Mouse (Mus musculus) CH12.LX (cell line): ENCODE measurements around the gene Xrcc4. TPM values are rescaled to one million over a fixed set of nuclear protein-coding genes. Genes with fewer than 3 reads are reported as not detected.

Experiments used
- DNase-seq: peaks from one replicate; pipeline ENCODE4 v3.0.0-alpha.2; 2013; ENCODE audit errors: extremely low read depth
- H3K27ac ChIP-seq: 2 replicates; pipeline ENCODE4 v1.5.1; 2012; ENCODE audit warnings: low read depth, mild to moderate bottlenecking, control low read depth, moderate library complexity; ENCODE audit not compliant: insufficient read depth
- H3K27me3 ChIP-seq: replicated peaks from 2 replicates; pipeline ENCODE3; 2012; ENCODE audit warnings: inconsistent platforms
- H3K36me3 ChIP-seq, 2 experiments: replicated peaks in 1 of 2; 2 replicates each; pipeline versions ENCODE3 to v1.6.1; 2012; ENCODE audit warnings: inconsistent platforms in 1 of 2, low read length in 1 of 2, mild to moderate bottlenecking in 1 of 2, mixed read lengths in 1 of 2, moderate library complexity in 1 of 2; ENCODE audit not compliant: control insufficient read depth in 1 of 2, insufficient read depth in 1 of 2
- H3K4me1 ChIP-seq, 2 experiments: 2 replicates each; pipeline ENCODE4 v1.6.1; 2012; ENCODE audit warnings: inconsistent platforms in 1 of 2, moderate library complexity in 1 of 2; ENCODE audit not compliant: insufficient read depth in 2 of 2, control insufficient read depth in 1 of 2
- H3K4me2 ChIP-seq: 2 replicates; pipeline ENCODE4 v1.6.1; 2012; ENCODE audit warnings: low read depth, mild to moderate bottlenecking, control low read depth; ENCODE audit not compliant: poor library complexity, insufficient read depth, severe bottlenecking
- H3K4me3 ChIP-seq, 3 experiments: fragments of 150-350 bp in 1 of 3; sonication (generic) in 1 of 3; replicated peaks in 1 of 3; 2 replicates each; pipeline versions ENCODE3 to v1.5.1; 2011 to 2012; ENCODE audit warnings: low read depth in 2 of 3, low read length in 2 of 3, mild to moderate bottlenecking in 2 of 3, moderate library complexity in 2 of 3, control low read depth in 1 of 3, improper control_type of control experiment in 1 of 3, inconsistent platforms in 1 of 3, mixed read lengths in 1 of 3; ENCODE audit not compliant: poor library complexity in 1 of 3
- H3K79me2 ChIP-seq: replicated peaks from 2 replicates; pipeline ENCODE4 v1.6.1; 2012; ENCODE audit warnings: mild to moderate bottlenecking, moderate library complexity; ENCODE audit not compliant: control insufficient read depth, poor library complexity, insufficient read depth, severe bottlenecking; ENCODE audit errors: extremely low read depth
- H3K9ac ChIP-seq: 2 replicates; pipeline ENCODE4 v1.6.1; 2012; ENCODE audit warnings: low read depth, mild to moderate bottlenecking, control low read depth, moderate library complexity; ENCODE audit not compliant: insufficient read depth
- H3K9me3 ChIP-seq: replicated peaks from 2 replicates; pipeline ENCODE3; 2012; ENCODE audit warnings: low read length, inconsistent platforms, mixed read lengths
- BHLHE40 ChIP-seq: IDR thresholded peaks from 2 replicates; pipeline ENCODE4 v1.6.1; 2011; ENCODE audit warnings: mild to moderate bottlenecking, low read depth, low read length, improper control_type of control experiment
- CHD1 ChIP-seq: IDR thresholded peaks from 2 replicates; pipeline ENCODE4 v1.6.1; 2012; ENCODE audit warnings: low read depth, low read length, improper control_type of control experiment, inconsistent platforms
- CHD2 ChIP-seq: IDR thresholded peaks from 2 replicates; pipeline ENCODE4 v1.6.1; 2011; ENCODE audit warnings: low read length, improper control_type of control experiment
- CTCF ChIP-seq, 2 experiments: IDR thresholded peaks in 1 of 2; conservative IDR thresholded peaks in 1 of 2; 2 replicates each; pipeline ENCODE4 v1.5.1; 2011 to 2012; ENCODE audit warnings: low read depth in 2 of 2, low read length in 2 of 2, improper control_type of control experiment in 1 of 2, inconsistent platforms in 1 of 2, mild to moderate bottlenecking in 1 of 2, moderate library complexity in 1 of 2
- ELF1 ChIP-seq: IDR thresholded peaks from 2 replicates; pipeline ENCODE4 v1.6.1; 2014; ENCODE audit warnings: low read depth, mild to moderate bottlenecking, inconsistent platforms, low read length, improper control_type of control experiment
- ETS1 ChIP-seq: conservative IDR thresholded peaks from 2 replicates; pipeline ENCODE4 v1.6.1; 2012; ENCODE audit warnings: low read depth, mild to moderate bottlenecking, inconsistent platforms, low read length, improper control_type of control experiment, moderate library complexity
- HCFC1 ChIP-seq: IDR thresholded peaks from 2 replicates; pipeline ENCODE4 v1.6.1; 2012; ENCODE audit warnings: low read depth, mild to moderate bottlenecking, inconsistent platforms, low read length, improper control_type of control experiment
- JUND ChIP-seq: conservative IDR thresholded peaks from 2 replicates; pipeline ENCODE4 v1.6.1; 2011; ENCODE audit warnings: low read depth, low read length, improper control_type of control experiment
- KAT2A ChIP-seq: IDR thresholded peaks from 2 replicates; pipeline ENCODE4 v1.6.1; 2012; ENCODE audit warnings: low read length, improper control_type of control experiment, inconsistent platforms; ENCODE audit not compliant: insufficient replicate concordance
- MAFK ChIP-seq: IDR thresholded peaks from 2 replicates; pipeline ENCODE4 v1.6.1; 2011; ENCODE audit warnings: low read length, improper control_type of control experiment; ENCODE audit not compliant: insufficient replicate concordance
- MAZ ChIP-seq: IDR thresholded peaks from 2 replicates; pipeline ENCODE4 v1.6.1; 2012; ENCODE audit warnings: low read depth, mild to moderate bottlenecking, inconsistent platforms, low read length, improper control_type of control experiment, moderate library complexity
- MEF2A ChIP-seq: IDR thresholded peaks from 2 replicates; pipeline ENCODE4 v1.6.1; 2014; ENCODE audit warnings: low read depth, mild to moderate bottlenecking, inconsistent platforms, low read length, improper control_type of control experiment, borderline replicate concordance
- MYC ChIP-seq: IDR thresholded peaks from 2 replicates; pipeline ENCODE4 v1.6.1; 2011; ENCODE audit warnings: low read depth, mild to moderate bottlenecking, improper control_type of control experiment, low read length
- NELFE ChIP-seq: IDR thresholded peaks from 2 replicates; pipeline ENCODE4 v1.6.1; 2011; ENCODE audit warnings: low read depth, low read length, improper control_type of control experiment
- RAD21 ChIP-seq: IDR thresholded peaks from 2 replicates; pipeline ENCODE4 v1.6.1; 2011; ENCODE audit warnings: low read depth, mild to moderate bottlenecking, low read length, improper control_type of control experiment, moderate library complexity
- RCOR1 ChIP-seq: conservative IDR thresholded peaks from 2 replicates; pipeline ENCODE4 v1.6.1; 2012; ENCODE audit warnings: low read depth, mild to moderate bottlenecking, inconsistent platforms, low read length, improper control_type of control experiment
- SIN3A ChIP-seq: IDR thresholded peaks from 2 replicates; pipeline ENCODE4 v1.6.1; 2012; ENCODE audit warnings: low read length, improper control_type of control experiment, inconsistent platforms
- SMC3 ChIP-seq: IDR thresholded peaks from 2 replicates; pipeline ENCODE4 v1.6.1; 2011; ENCODE audit warnings: low read depth, low read length, improper control_type of control experiment
- TBP ChIP-seq: conservative IDR thresholded peaks from 2 replicates; pipeline ENCODE4 v1.6.1; 2011; ENCODE audit warnings: low read depth, low read length, improper control_type of control experiment
- TCF12 ChIP-seq: IDR thresholded peaks from 2 replicates; pipeline ENCODE4 v1.6.1; 2014; ENCODE audit warnings: low read depth, mild to moderate bottlenecking, inconsistent platforms, low read length, improper control_type of control experiment
- UBTF ChIP-seq: IDR thresholded peaks from 2 replicates; pipeline ENCODE4 v1.6.1; 2012; ENCODE audit warnings: low read depth, mild to moderate bottlenecking, inconsistent platforms, low read length, improper control_type of control experiment, moderate library complexity
- USF2 ChIP-seq: conservative IDR thresholded peaks from 2 replicates; pipeline ENCODE4 v1.6.1; 2011; ENCODE audit warnings: low read depth, low read length, improper control_type of control experiment
- ZC3H11A ChIP-seq: IDR thresholded peaks from 2 replicates; pipeline ENCODE4 v1.6.1; 2012; ENCODE audit warnings: low read depth, mild to moderate bottlenecking, inconsistent platforms, low read length, improper control_type of control experiment
- ZMIZ1 ChIP-seq: IDR thresholded peaks from 2 replicates; pipeline ENCODE4 v1.6.1; 2012; ENCODE audit warnings: low read depth, mild to moderate bottlenecking, inconsistent platforms, low read length, improper control_type of control experiment
- ZNF384 ChIP-seq: IDR thresholded peaks from 2 replicates; pipeline ENCODE4 v1.6.1; 2012; ENCODE audit warnings: low read depth, low read length, improper control_type of control experiment, inconsistent platforms
- dilution Hi-C: fragments of 300-500 bp; cut with MboI; formaldehyde crosslinking; loops from 2 replicates; pipeline ENCODE4 v1.14.3; 2020; ENCODE audit warnings: low sequenced_read_pairs; ENCODE audit not compliant: extremely low pct_unique_long_range_greater_than_20kb, extremely low pct_ligation_motif_present
- in situ Hi-C: fragments of 300-500 bp; cut with MboI; formaldehyde crosslinking; loops from 3 replicates; pipeline ENCODE4 v1.14.3; 2019; ENCODE audit warnings: low sequenced_read_pairs, low pct_ligation_motif_present, low pct_unique_long_range_greater_than_20kb, mixed read lengths
- polyA plus RNA-seq: library from polyadenylated mRNA; unstranded; fragments of >175 nt; gene quantifications from 2 replicates; pipeline ENCODE4 v1.2.1, GENCODE M21; 2012; ENCODE audit warnings: low read depth; ENCODE audit not compliant: insufficient read length
- total RNA-seq, 2 experiments: library from RNA; depleted of rRNA; stranded (reverse); fragments of 300-350 nt in 1 of 2; fragments of >200 nt in 1 of 2; gene quantifications; 2 replicates each; pipeline ENCODE4 v1.2.3; 2012 to 2014

Gene Xrcc4
- total and polyA plus RNA-seq, 3 experiments: 6.2 to 19.6 (median 10.0) TPM

GRCm38 (mm10) chr13:90061877-90062276, 27.5 kb downstream of the Xrcc4 start:
- TF ChIP-seq MAFK (no peak), SIN3A (no peak), CHD1 (no peak), NELFE (no peak), ETS1 (no peak), CHD2 (no peak), USF2 (no peak), BHLHE40 (no peak), TBP (no peak), KAT2A (no peak), ZC3H11A (no peak), TCF12 (no peak)
- in situ Hi-C loops (loop anchor here (25.0 kb wide), 1 partner anchor 275 kb away; no protein-coding TSS in a partner anchor), dilution Hi-C loops (no loop called here)
- DNase-seq: peak; percentile 12
- no peaks in the 10 kb centered on the region for H3K27me3 ChIP-seq
- no peak overlapping the region for H3K27ac ChIP-seq
- H3K9ac ChIP-seq: no peak overlapping the region
- H3K79me2 ChIP-seq: no peaks in the 10 kb centered on the region
- no peak overlapping the region for H3K4me3 ChIP-seq
- H3K36me3 ChIP-seq: no peaks in the 10 kb centered on the region
- peaks cover 0 to 8% of the 10 kb centered on the region in 2 experiments; a peak in 1 of 4 replicates for H3K4me1 ChIP-seq
- no peak overlapping the region for H3K4me2 ChIP-seq
- no peaks in the 10 kb centered on the region for H3K9me3 ChIP-seq

GRCm38 (mm10) chr13:90052408-90052807, 37.0 kb downstream of the Xrcc4 start:
- no peaks in the 10 kb centered on the region for H3K4me1 ChIP-seq
- no peak for TF ChIP-seq MAFK
- in situ Hi-C loops: loop anchor here (25.0 kb wide), 1 partner anchor 265 kb away; no protein-coding TSS in a partner anchor
- DNase-seq: no peak
- H3K79me2 ChIP-seq: no peaks in the 10 kb centered on the region
- H3K4me2 ChIP-seq: no peak overlapping the region
- no peaks in the 10 kb centered on the region for H3K9me3 ChIP-seq
- no peak overlapping the region for H3K9ac ChIP-seq
- no peak overlapping the region for H3K4me3 ChIP-seq
- H3K27ac ChIP-seq: no peak overlapping the region
- peaks cover 0 to 2% of the 10 kb centered on the region in 2 experiments for H3K36me3 ChIP-seq
- dilution Hi-C loops: no loop called here
- H3K27me3 ChIP-seq: no peaks in the 10 kb centered on the region

GRCm38 (mm10) chr13:90051735-90052134, 37.7 kb downstream of the Xrcc4 start:
- Histone ChIP-seq H3K4me3 (no peak overlapping the region), H3K4me2 (no peak overlapping the region), H3K4me1 (no peaks in the 10 kb centered on the region), H3K27me3 (no peaks in the 10 kb centered on the region), H3K9me3 (no peaks in the 10 kb centered on the region), H3K27ac (no peak overlapping the region), H3K36me3 (peaks cover 0 to 2% of the 10 kb centered on the region in 2 experiments), H3K79me2 (no peaks in the 10 kb centered on the region), H3K9ac (no peak overlapping the region)
- dilution Hi-C loops (no loop called here), in situ Hi-C loops (loop anchor here (25.0 kb wide), 1 partner anchor 264 kb away; no protein-coding TSS in a partner anchor)
- DNase-seq: peak; percentile 51
- TF ChIP-seq BHLHE40 (no peak), RCOR1 (no peak), MEF2A (no peak), ZC3H11A (peak; percentile 26; the same call in 1 of the 2 replicates), ZMIZ1 (no peak), NELFE (no peak), RAD21 (peak; percentile 67), USF2 (no peak), ETS1 (no peak), HCFC1 (no peak), MAZ (no peak), MYC (no peak), JUND (no peak), SMC3 (peak; percentile 78), SIN3A (no peak), CTCF (conservative IDR thresholded peaks at IDR 0.05 in 1 of 2, IDR thresholded peaks at IDR 0.05 in 1 of 2; ENCODE audit: low read depth in 2 of 2, low read length in 2 of 2) (peak; percentile 25 to 72; a peak in 2 of 4 replicates), ELF1 (peak; percentile 48; the same call in 1 of the 2 replicates), ZNF384 (no peak), UBTF (no peak)
